Mouse (Mus musculus) midbrain, embryonic 11.5 days (tissue): ENCODE measurements around the gene Psenen. TPM values are rescaled to one million over a fixed set of nuclear protein-coding genes. Genes with fewer than 3 reads are reported as not detected.
A peak's percentile ranks its signal among the peaks of the same experiment; 100 is the strongest.

Experiments used
- ATAC-seq: fragments of 200-750 bp; cut with Nextera tagmentation; 2 replicates; pipeline ENCODE4 v1.8.0; 2017; ENCODE audit warnings: moderate TSS enrichment, moderate library complexity; ENCODE audit not compliant: low FRiP score
- DNase-seq: peaks from one replicate; pipeline ENCODE4 v3.0.0; 2015; ENCODE audit warnings: low spot score; ENCODE audit errors: missing footprints
- H3K27ac ChIP-seq: fragments of 300-500 bp; sonication (generic); 2 replicates; pipeline ENCODE4 v1.5.1; 2014; ENCODE audit warnings: low read depth, low read length
- H3K27me3 ChIP-seq: fragments of 300-500 bp; sonication (generic); 2 replicates; pipeline ENCODE4 v1.6.1; 2014; ENCODE audit warnings: mild to moderate bottlenecking, low read length, moderate library complexity, mixed read lengths; ENCODE audit not compliant: control insufficient read depth, insufficient read depth
- H3K36me3 ChIP-seq: fragments of 300-500 bp; sonication (generic); 2 replicates; pipeline ENCODE4 v1.6.1; 2014; ENCODE audit warnings: mild to moderate bottlenecking, low read length, moderate library complexity, mixed read lengths; ENCODE audit not compliant: control insufficient read depth, insufficient read depth
- H3K4me1 ChIP-seq: fragments of 300-500 bp; sonication (generic); 2 replicates; pipeline ENCODE4 v1.6.1; 2014; ENCODE audit warnings: low read length; ENCODE audit not compliant: control insufficient read depth, insufficient read depth
- H3K4me2 ChIP-seq: fragments of 300-500 bp; sonication (generic); 2 replicates; pipeline ENCODE4 v1.6.1; 2014; ENCODE audit warnings: mild to moderate bottlenecking, moderate library complexity
- H3K4me3 ChIP-seq: fragments of 300-500 bp; sonication (generic); 2 replicates; pipeline ENCODE4 v1.5.1; 2014; ENCODE audit warnings: low read depth, low read length
- H3K9ac ChIP-seq: fragments of 300-500 bp; sonication (generic); 2 replicates; pipeline ENCODE4 v1.6.1; 2014; ENCODE audit warnings: low read length
- H3K9me3 ChIP-seq: fragments of 300-500 bp; sonication (generic); 2 replicates; pipeline ENCODE4 v1.6.1; 2016; ENCODE audit warnings: low read length; ENCODE audit not compliant: control insufficient read depth
- WGBS: fragments of 180-500 bp; shearing (Covaris S2); extraction: QIAGEN DNeasy Blood & Tissue Kit; methylation state at CpG from one replicate; pipeline ENCODE4 v1.1.7; 2014; 5-methylcytosine and 5-hydroxymethylcytosine counted together
- polyA plus RNA-seq: library from polyadenylated mRNA; unstranded; fragments of >200 nt; fragmentation: Nextera tagmentation; extraction: Ambion mirVana; gene quantifications from 2 replicates; pipeline ENCODE4 v1.2.1, GENCODE M21; 2014

The Psenen gene
- polyA plus RNA-seq, 1 experiment from 2014 or later: 110 TPM

DNA sequence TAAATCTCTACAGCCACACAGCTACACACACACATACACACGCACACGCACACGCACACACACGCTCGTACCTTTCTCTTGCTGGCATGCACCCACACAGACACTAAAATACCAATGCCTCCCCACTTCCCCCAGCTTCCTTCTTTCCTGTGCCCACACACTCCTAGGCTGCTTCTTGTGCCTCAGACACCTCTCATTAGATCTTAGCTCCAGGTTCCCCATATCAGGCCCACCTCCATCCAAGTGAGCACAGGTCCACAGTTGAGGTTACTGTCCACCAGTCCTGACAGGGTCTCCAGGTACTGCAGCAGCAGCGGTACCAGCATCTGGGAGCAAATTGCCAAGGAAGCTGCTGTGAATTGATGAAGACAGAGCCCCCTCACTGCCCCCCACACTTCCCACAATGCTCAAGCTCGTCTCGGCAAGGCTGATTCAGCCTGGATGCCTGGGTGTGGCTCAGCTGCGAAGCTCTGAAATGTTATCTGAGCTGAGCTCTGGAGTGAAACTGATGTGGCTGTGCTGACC lies 32.1 kb downstream of the Psenen start:
- peaks cover 32% of the 10 kb centered on the region for H3K36me3 ChIP-seq

DNA sequence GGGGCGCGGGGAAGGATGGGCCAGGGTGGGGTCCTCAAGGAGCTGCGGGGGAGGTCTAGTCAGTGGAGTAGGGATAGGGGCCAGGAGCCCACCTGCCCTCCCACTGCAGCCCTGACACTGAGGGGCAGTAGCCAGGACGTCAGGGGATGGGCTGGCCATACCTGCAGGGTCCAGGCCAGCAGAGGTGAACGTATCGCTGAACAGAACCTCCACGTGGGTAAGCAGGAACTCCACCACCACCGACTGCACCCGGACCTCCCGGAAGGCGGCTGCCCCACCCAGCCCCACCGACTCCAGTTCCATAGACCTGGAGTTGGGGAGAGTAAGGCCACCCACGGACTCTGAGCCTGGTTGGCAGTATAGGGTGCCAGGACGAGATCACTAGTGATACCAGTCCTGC lies 36.4 kb downstream of the Psenen start:
- Histone ChIP-seq H3K27me3 (no peaks in the 10 kb centered on the region), H3K4me3 (no peak overlapping the region), H3K27ac (no peak overlapping the region), H3K4me1 (peaks cover 2% of the 10 kb centered on the region), H3K36me3 (peaks cover 53% of the 10 kb centered on the region), H3K4me2 (no peak overlapping the region), H3K9ac (no peak overlapping the region), H3K9me3 (no peaks in the 10 kb centered on the region)
- 72% methylated on average over 14 of the region's 14 CpGs for WGBS
- DNase-seq: no peak
- ATAC-seq: no peak

More for the DNA sequence above, 32.1 kb downstream of the Psenen start:
- no peak overlapping the region for H3K4me3 ChIP-seq
- H3K4me1 ChIP-seq: peaks cover 26% of the 10 kb centered on the region
- WGBS: 90% methylated on average over 9 of the region's 9 CpGs
- H3K4me2 ChIP-seq: no peak overlapping the region
- H3K9ac ChIP-seq: no peak overlapping the region
- H3K27me3 ChIP-seq: no peaks in the 10 kb centered on the region
- DNase-seq: no peak
- no peak overlapping the region for H3K27ac ChIP-seq
- ATAC-seq: no peak
- no peaks in the 10 kb centered on the region for H3K9me3 ChIP-seq

GRCm38 (mm10) chr7:30526399-30526798 lies 37.0 kb downstream of the Psenen start:
- Histone ChIP-seq H3K36me3 (peaks cover 49% of the 10 kb centered on the region), H3K27ac (no peak overlapping the region), H3K9ac (no peak overlapping the region), H3K27me3 (no peaks in the 10 kb centered on the region), H3K4me3 (no peak overlapping the region), H3K4me2 (no peak overlapping the region), H3K4me1 (no peaks in the 10 kb centered on the region), H3K9me3 (no peaks in the 10 kb centered on the region)
- no peak; the same call in 1 of the 2 replicates for ATAC-seq
- no peak for DNase-seq
- WGBS: 23% methylated on average over 17 of the region's 17 CpGs

DNA sequence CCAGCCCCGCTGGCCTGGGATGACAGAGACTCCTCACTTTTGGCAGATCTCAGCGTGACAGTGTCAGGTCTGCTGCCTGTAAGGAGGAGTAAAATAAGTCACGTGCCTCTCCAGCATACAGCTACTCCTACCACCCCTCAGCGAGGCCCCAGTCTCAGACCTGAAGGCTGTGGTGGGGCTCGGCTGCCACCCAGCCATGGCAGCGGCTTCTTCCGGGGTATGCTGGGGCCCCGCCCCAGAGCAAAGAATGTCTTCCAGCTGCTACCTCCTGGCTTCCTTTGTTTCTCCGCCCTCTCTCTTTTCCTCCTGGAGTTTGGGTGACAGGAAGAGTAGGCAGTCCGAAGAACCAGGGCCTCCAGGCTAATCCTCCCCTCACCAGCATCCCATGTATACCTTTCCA lies 37.5 kb downstream of the Psenen start:
- H3K27ac ChIP-seq: no peak overlapping the region
- no peak overlapping the region for H3K9ac ChIP-seq

DNA sequence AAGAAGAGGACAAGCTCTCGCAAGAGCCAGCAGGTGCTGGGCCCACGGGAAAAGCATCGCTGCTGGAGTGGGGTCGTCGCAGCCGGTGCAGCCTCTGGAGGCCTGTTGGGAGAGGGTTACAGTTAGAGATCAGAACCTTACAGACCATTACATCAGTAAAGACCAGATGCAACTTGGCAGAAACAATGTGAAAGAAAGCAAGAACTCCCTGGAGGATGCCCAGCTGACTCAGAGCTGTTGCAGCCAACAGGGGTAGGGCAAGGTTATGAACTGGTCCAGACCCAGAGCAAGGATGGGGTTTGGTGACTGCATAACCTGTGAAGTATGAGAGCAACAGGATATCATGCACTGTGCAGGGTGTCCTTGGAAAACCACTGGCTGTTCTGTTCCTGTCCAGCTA lies 38.9 kb downstream of the Psenen start:
- 82% methylated on average over 6 of the region's 6 CpGs for WGBS
- Histone ChIP-seq H3K36me3 (peaks cover 42% of the 10 kb centered on the region), H3K9me3 (no peaks in the 10 kb centered on the region), H3K4me2 (no peak overlapping the region), H3K4me1 (no peaks in the 10 kb centered on the region), H3K27ac (no peak overlapping the region), H3K27me3 (no peaks in the 10 kb centered on the region), H3K9ac (no peak overlapping the region), H3K4me3 (no peak overlapping the region)
- DNase-seq (no peak), ATAC-seq (no peak)

More for the DNA sequence above, 37.5 kb downstream of the Psenen start:
- Histone ChIP-seq H3K9me3 (no peaks in the 10 kb centered on the region), H3K4me3 (no peak overlapping the region), H3K4me1 (no peaks in the 10 kb centered on the region), H3K27me3 (no peaks in the 10 kb centered on the region), H3K36me3 (peaks cover 49% of the 10 kb centered on the region), H3K4me2 (no peak overlapping the region)
- ATAC-seq: no peak
- 38% methylated on average over 10 of the region's 10 CpGs for WGBS
- no peak for DNase-seq

- Histone ChIP-seq H3K36me3 (peaks cover 32% of the 10 kb centered on the region), H3K4me3 (no peak overlapping the region), H3K27ac (no peak overlapping the region), H3K4me2 (no peak overlapping the region), H3K4me1 (no peaks in the 10 kb centered on the region), H3K27me3 (no peaks in the 10 kb centered on the region), H3K9me3 (no peaks in the 10 kb centered on the region), H3K9ac (no peak overlapping the region)
- ATAC-seq (no peak), DNase-seq (no peak)
- 88% methylated on average over 10 of the region's 10 CpGs for WGBS
Observed at GRCm38 (mm10) chr7:30522871-30523270, 40.6 kb downstream of the Psenen start.

- H3K9ac ChIP-seq: no peak overlapping the region
- H3K4me2 ChIP-seq: no peak overlapping the region
- WGBS: 70% methylated on average over 5 of the region's 5 CpGs
- no peaks in the 10 kb centered on the region for H3K4me1 ChIP-seq
- no peak overlapping the region for H3K4me3 ChIP-seq
- no peak for DNase-seq
- H3K36me3 ChIP-seq: peaks cover 19% of the 10 kb centered on the region; the same call in 1 of the 2 replicates
- ATAC-seq: no peak
- H3K9me3 ChIP-seq: no peaks in the 10 kb centered on the region
- no peak overlapping the region for H3K27ac ChIP-seq
- H3K27me3 ChIP-seq: no peaks in the 10 kb centered on the region
Observed at GRCm38 (mm10) chr7:30520856-30521255, 42.6 kb downstream of the Psenen start.

DNA sequence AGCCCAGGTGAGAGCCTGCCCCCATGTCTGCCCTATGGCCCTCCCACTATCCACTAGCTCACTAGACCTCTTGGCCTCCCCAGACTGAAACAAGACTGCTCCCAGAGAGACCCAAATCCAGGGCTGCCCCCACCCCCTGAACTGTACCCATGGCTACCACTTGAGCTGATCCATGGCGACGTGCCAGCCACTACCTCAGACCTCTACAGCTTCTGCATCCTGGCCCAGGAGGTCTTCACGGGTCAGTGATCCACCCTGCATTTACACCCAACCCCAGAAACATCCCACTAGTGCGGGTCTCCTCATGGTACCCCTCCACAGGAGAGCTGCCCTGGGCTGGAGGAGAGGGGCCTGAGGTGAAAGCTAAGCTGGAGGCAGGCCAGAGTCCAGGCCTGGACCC lies 43.0 kb downstream of the Psenen start:
- no peaks in the 10 kb centered on the region for H3K9me3 ChIP-seq
- H3K4me3 ChIP-seq: no peak overlapping the region
- no peak overlapping the region for H3K4me2 ChIP-seq
- DNase-seq (no peak), ATAC-seq (peak; percentile 47)
- no peak overlapping the region for H3K27ac ChIP-seq
- H3K4me1 ChIP-seq: no peaks in the 10 kb centered on the region
- no peak overlapping the region for H3K9ac ChIP-seq
- WGBS: 51% methylated on average over 4 of the region's 4 CpGs
- no peaks in the 10 kb centered on the region for H3K27me3 ChIP-seq
- peaks cover 15% of the 10 kb centered on the region; the same call in 1 of the 2 replicates for H3K36me3 ChIP-seq

DNA sequence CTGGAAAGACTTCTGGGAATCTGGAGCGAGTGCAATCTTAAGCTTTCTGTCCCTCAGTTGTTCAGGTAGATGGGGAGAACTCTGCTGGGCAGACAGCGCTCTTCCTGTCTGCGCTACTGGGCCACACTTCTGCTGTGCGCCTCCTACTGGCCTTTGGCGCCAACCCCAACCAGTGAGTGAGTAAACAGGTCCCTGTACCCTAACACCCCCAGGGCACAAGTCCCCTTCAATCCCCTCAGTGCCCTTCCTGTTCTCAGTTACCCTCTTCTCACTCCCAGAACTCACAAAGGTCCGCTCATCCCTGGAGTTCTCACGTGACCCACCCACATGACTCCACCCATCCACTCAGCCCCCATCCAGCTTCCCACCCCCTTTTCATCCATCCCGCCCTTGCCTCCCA lies 45.1 kb downstream of the Psenen start:
- DNase-seq: no peak
- H3K9ac ChIP-seq: no peak overlapping the region
- peaks cover under 1% of the 10 kb centered on the region; the same call in 1 of the 2 replicates for H3K36me3 ChIP-seq
- H3K9me3 ChIP-seq: no peaks in the 10 kb centered on the region
- no peak for ATAC-seq
- WGBS: 40% methylated on average over 8 of the region's 8 CpGs
- no peak overlapping the region for H3K4me3 ChIP-seq
- no peaks in the 10 kb centered on the region for H3K4me1 ChIP-seq
- no peaks in the 10 kb centered on the region for H3K27me3 ChIP-seq
- no peak overlapping the region for H3K4me2 ChIP-seq
- H3K27ac ChIP-seq: no peak overlapping the region
